Mouse (Mus musculus): ENCODE measurements around the gene Trp53i11.

- TF ChIP-seq CTCF (IDR thresholded peaks at IDR 0.05; ENCODE audit: borderline replicate concordance, extremely low read depth, insufficient read depth, insufficient read length) (no peak), POLR2A (IDR thresholded peaks at IDR 0.05; ENCODE audit: borderline replicate concordance, extremely low read depth, insufficient read depth, insufficient read length, poor library complexity, severe bottlenecking) (no peak)
Measured at GRCm38 (mm10) chr2:93188020-93188760, 842 bp downstream of the Trp53i11 start.
